Mouse (Mus musculus) neural tube, embryonic 13.5 days (tissue): ENCODE results near the gene Col5a1. TPM values are rescaled to one million over a fixed set of nuclear protein-coding genes. Genes with fewer than 3 reads are reported as not detected.

ENCODE experiments used
- ATAC-seq: fragments of 200-750 bp; cut with Nextera tagmentation; 2 replicates; pipeline ENCODE4 v1.8.0; 2017; ENCODE audit warnings: low read depth, mild to moderate bottlenecking, moderate TSS enrichment, moderate library complexity
- H3K27ac ChIP-seq: fragments of 300-500 bp; sonication (generic); replicated peaks from 2 replicates; pipeline ENCODE4 v1.5.1; 2015; ENCODE audit warnings: moderate library complexity, mild to moderate bottlenecking, inconsistent platforms
- H3K27me3 ChIP-seq: fragments of 300-500 bp; sonication (generic); 2 replicates; pipeline ENCODE4 v1.6.1; 2015; ENCODE audit warnings: mild to moderate bottlenecking, inconsistent platforms
- H3K36me3 ChIP-seq: fragments of 300-500 bp; sonication (generic); 2 replicates; pipeline ENCODE4 v1.6.1; 2015; ENCODE audit warnings: mild to moderate bottlenecking, inconsistent platforms
- H3K4me1 ChIP-seq: fragments of 300-500 bp; sonication (generic); replicated peaks from 2 replicates; pipeline ENCODE4 v1.6.1; 2015; ENCODE audit warnings: inconsistent platforms
- H3K4me2 ChIP-seq: fragments of 300-500 bp; sonication (generic); 2 replicates; pipeline ENCODE4 v1.6.1; 2015; ENCODE audit warnings: inconsistent platforms, mild to moderate bottlenecking, moderate library complexity
- H3K4me3 ChIP-seq: fragments of 300-500 bp; sonication (generic); 2 replicates; pipeline ENCODE4 v1.5.1; 2015; ENCODE audit warnings: mild to moderate bottlenecking, inconsistent platforms
- H3K9ac ChIP-seq: fragments of 300-500 bp; sonication (generic); 2 replicates; pipeline ENCODE4 v1.6.1; 2015; ENCODE audit warnings: moderate library complexity, mild to moderate bottlenecking, inconsistent platforms
- H3K9me3 ChIP-seq: fragments of 300-500 bp; sonication (generic); 2 replicates; pipeline ENCODE4 v1.6.1; 2016; ENCODE audit warnings: inconsistent platforms
- WGBS: fragments of 180-500 bp; shearing (Covaris S2); methylation state at CpG from one replicate; pipeline ENCODE4 v1.1.7; 2015; 5-methylcytosine and 5-hydroxymethylcytosine counted together
- polyA plus RNA-seq: library from polyadenylated mRNA; unstranded; fragments of >200 nt; fragmentation: Nextera tagmentation; extraction: Ambion mirVana; gene quantifications from 2 replicates; pipeline ENCODE4 v1.2.1, GENCODE M21; 2015

Gene Col5a1
- polyA plus RNA-seq, 1 experiment from 2014 or later, result 25.8 TPM

GRCm38 (mm10) chr2:27887461-27888264 lies 1.4 kb downstream of the Col5a1 start:
- Histone ChIP-seq H3K27ac (no peak overlapping the region), H3K36me3 (no peaks in the 10 kb centered on the region), H3K9me3 (no peaks in the 10 kb centered on the region), H3K27me3 (peaks cover 33% of the 10 kb centered on the region), H3K4me3 (peak overlapping the region; percentile 48), H3K9ac (peak overlapping the region; percentile 66), H3K4me2 (peak overlapping the region; percentile 75), H3K4me1 (peaks cover 43% of the 10 kb centered on the region)
- WGBS, result 25% methylated on average over 11 of the region's 11 CpGs
- ATAC-seq, result no peak

GRCm38 (mm10) chr2:27888603-27889545 lies 2.6 kb downstream of the Col5a1 start:
- Histone ChIP-seq H3K4me1 (peaks cover 43% of the 10 kb centered on the region), H3K9me3 (no peaks in the 10 kb centered on the region), H3K4me3 (peak overlapping the region; percentile 48), H3K27me3 (peaks cover 33% of the 10 kb centered on the region), H3K27ac (no peak overlapping the region), H3K36me3 (no peaks in the 10 kb centered on the region), H3K9ac (peak overlapping the region; percentile 66; the same call in 1 of the 2 replicates), H3K4me2 (peak overlapping the region; percentile 75)
- WGBS, result 32% methylated on average over 10 of the region's 10 CpGs
- ATAC-seq, result no peak

- H3K4me1 ChIP-seq, result peaks cover 28% of the 10 kb centered on the region
- peaks cover 21% of the 10 kb centered on the region for H3K27me3 ChIP-seq
- no peak overlapping the region for H3K4me2 ChIP-seq
- WGBS, result 93% methylated on average over 7 of the region's 7 CpGs
- no peak overlapping the region for H3K9ac ChIP-seq
- ATAC-seq, result no peak
- no peak overlapping the region for H3K4me3 ChIP-seq
- no peaks in the 10 kb centered on the region for H3K36me3 ChIP-seq
- H3K9me3 ChIP-seq, result no peaks in the 10 kb centered on the region
- no peak overlapping the region for H3K27ac ChIP-seq
Measured at GRCm38 (mm10) chr2:27891922-27892541, 5.8 kb downstream of the Col5a1 start.

GRCm38 (mm10) chr2:27893015-27893414 lies 6.8 kb downstream of the Col5a1 start:
- ATAC-seq, result no peak
- no peak overlapping the region for H3K4me3 ChIP-seq
- no peaks in the 10 kb centered on the region for H3K36me3 ChIP-seq
- H3K27ac ChIP-seq, result no peak overlapping the region
- WGBS, result 94% methylated on average over 12 of the region's 12 CpGs
- H3K9ac ChIP-seq, result no peak overlapping the region
- H3K27me3 ChIP-seq, result peaks cover 11% of the 10 kb centered on the region
- no peaks in the 10 kb centered on the region for H3K9me3 ChIP-seq
- H3K4me2 ChIP-seq, result no peak overlapping the region
- H3K4me1 ChIP-seq, result peaks cover 20% of the 10 kb centered on the region

- H3K4me2 ChIP-seq, result no peak overlapping the region
- WGBS, result 82% methylated on average over 5 of the region's 5 CpGs
- H3K27ac ChIP-seq, result no peak overlapping the region
- no peaks in the 10 kb centered on the region for H3K36me3 ChIP-seq
- H3K9ac ChIP-seq, result no peak overlapping the region
- H3K27me3 ChIP-seq, result no peaks in the 10 kb centered on the region
- no peak overlapping the region for H3K4me3 ChIP-seq
- no peak for ATAC-seq
- H3K9me3 ChIP-seq, result no peaks in the 10 kb centered on the region
- H3K4me1 ChIP-seq, result 0 out of 2 replicates have a peak, but pooled peaks cover 5% of the 10 kb centered on the region
Measured at GRCm38 (mm10) chr2:27894986-27895385, 8.8 kb downstream of the Col5a1 start.

GRCm38 (mm10) chr2:27895648-27896047 lies 9.4 kb downstream of the Col5a1 start:
- Histone ChIP-seq H3K27ac (no peak overlapping the region), H3K4me3 (no peak overlapping the region), H3K4me1 (0 out of 2 replicates have a peak, but pooled peaks cover 5% of the 10 kb centered on the region), H3K9ac (no peak overlapping the region), H3K9me3 (no peaks in the 10 kb centered on the region), H3K27me3 (no peaks in the 10 kb centered on the region), H3K36me3 (no peaks in the 10 kb centered on the region), H3K4me2 (no peak overlapping the region)
- 70% methylated on average over 4 of the region's 4 CpGs for WGBS
- ATAC-seq, result no peak

GRCm38 (mm10) chr2:27897161-27897560 lies 10.9 kb downstream of the Col5a1 start:
- H3K4me2 ChIP-seq, result no peak overlapping the region
- H3K9me3 ChIP-seq, result no peaks in the 10 kb centered on the region
- H3K36me3 ChIP-seq, result no peaks in the 10 kb centered on the region
- no peak overlapping the region for H3K4me3 ChIP-seq
- no peaks in the 10 kb centered on the region for H3K27me3 ChIP-seq
- no peak overlapping the region for H3K27ac ChIP-seq
- no peak for ATAC-seq
- H3K9ac ChIP-seq, result no peak overlapping the region
- H3K4me1 ChIP-seq, result 0 out of 2 replicates have a peak, but pooled peaks cover 5% of the 10 kb centered on the region
- 64% methylated on average over 6 of the region's 6 CpGs for WGBS

- H3K4me1 ChIP-seq, result 0 out of 2 replicates have a peak, but pooled peaks cover 5% of the 10 kb centered on the region
- ATAC-seq, result no peak
- H3K27ac ChIP-seq, result no peak overlapping the region
- no peak overlapping the region for H3K9ac ChIP-seq
- H3K9me3 ChIP-seq, result no peaks in the 10 kb centered on the region
- no peaks in the 10 kb centered on the region for H3K27me3 ChIP-seq
- H3K4me3 ChIP-seq, result no peak overlapping the region
- H3K36me3 ChIP-seq, result no peaks in the 10 kb centered on the region
- 65% methylated on average over 3 of the region's 3 CpGs for WGBS
- H3K4me2 ChIP-seq, result no peak overlapping the region
Measured at GRCm38 (mm10) chr2:27899894-27900293, 13.7 kb downstream of the Col5a1 start.

GRCm38 (mm10) chr2:27901076-27901475 lies 14.9 kb downstream of the Col5a1 start:
- ATAC-seq, result no peak
- H3K27ac ChIP-seq, result no peak overlapping the region
- H3K4me2 ChIP-seq, result no peak overlapping the region
- 60% methylated on average over 2 of the region's 2 CpGs for WGBS
- no peaks in the 10 kb centered on the region for H3K4me1 ChIP-seq
- H3K36me3 ChIP-seq, result no peaks in the 10 kb centered on the region
- H3K9me3 ChIP-seq, result no peaks in the 10 kb centered on the region
- H3K9ac ChIP-seq, result no peak overlapping the region
- H3K4me3 ChIP-seq, result no peak overlapping the region
- no peaks in the 10 kb centered on the region for H3K27me3 ChIP-seq

GRCm38 (mm10) chr2:27901525-27902245 lies 15.5 kb downstream of the Col5a1 start:
- no peaks in the 10 kb centered on the region for H3K4me1 ChIP-seq
- no peaks in the 10 kb centered on the region for H3K9me3 ChIP-seq
- no peak overlapping the region for H3K4me2 ChIP-seq
- H3K27ac ChIP-seq, result no peak overlapping the region
- H3K27me3 ChIP-seq, result no peaks in the 10 kb centered on the region
- WGBS, result 80% methylated on average over 9 of the region's 9 CpGs
- no peak for ATAC-seq
- no peak overlapping the region for H3K4me3 ChIP-seq
- no peaks in the 10 kb centered on the region for H3K36me3 ChIP-seq
- no peak overlapping the region for H3K9ac ChIP-seq

GRCm38 (mm10) chr2:27902318-27902717 lies 16.1 kb downstream of the Col5a1 start:
- ATAC-seq, result no peak
- Histone ChIP-seq H3K9me3 (no peaks in the 10 kb centered on the region), H3K36me3 (no peaks in the 10 kb centered on the region), H3K4me3 (no peak overlapping the region), H3K27ac (no peak overlapping the region), H3K9ac (no peak overlapping the region), H3K4me2 (no peak overlapping the region), H3K4me1 (no peaks in the 10 kb centered on the region), H3K27me3 (no peaks in the 10 kb centered on the region)
- WGBS, result 78% methylated on average over 3 of the region's 3 CpGs
